Mouse (Mus musculus) neural tube, embryonic 15.5 days (tissue): Measurements from ENCODE around the gene Odf3l1. TPM values are rescaled to one million over a fixed set of nuclear protein-coding genes. Genes with fewer than 3 reads are reported as not detected.

Experiments
- ATAC-seq: fragments of 200-750 bp; cut with Nextera tagmentation; 2 replicates; pipeline ENCODE4 v1.8.0; 2017; ENCODE audit warnings: mild to moderate bottlenecking, moderate TSS enrichment, moderate library complexity; ENCODE audit not compliant: low FRiP score
- H3K27ac ChIP-seq: fragments of 300-500 bp; sonication (generic); replicated peaks from 2 replicates; pipeline ENCODE4 v1.5.1; 2015; ENCODE audit warnings: mild to moderate bottlenecking, inconsistent platforms
- H3K27me3 ChIP-seq: fragments of 300-500 bp; sonication (generic); replicated peaks from 2 replicates; pipeline ENCODE4 v1.6.1; 2015; ENCODE audit warnings: inconsistent platforms
- H3K36me3 ChIP-seq: fragments of 300-500 bp; sonication (generic); 2 replicates; pipeline ENCODE4 v1.6.1; 2015; ENCODE audit warnings: inconsistent platforms
- H3K4me1 ChIP-seq: fragments of 300-500 bp; sonication (generic); 2 replicates; pipeline ENCODE4 v1.6.1; 2015; ENCODE audit warnings: inconsistent platforms
- H3K4me2 ChIP-seq: fragments of 300-500 bp; sonication (generic); 2 replicates; pipeline ENCODE4 v1.6.1; 2015; ENCODE audit warnings: inconsistent platforms, mild to moderate bottlenecking, moderate library complexity
- H3K4me3 ChIP-seq: fragments of 300-500 bp; sonication (generic); replicated peaks from 2 replicates; pipeline ENCODE4 v1.5.1; 2015; ENCODE audit warnings: mild to moderate bottlenecking, inconsistent platforms
- H3K9ac ChIP-seq: fragments of 300-500 bp; sonication (generic); replicated peaks from 2 replicates; pipeline ENCODE4 v1.6.1; 2015; ENCODE audit warnings: mild to moderate bottlenecking, inconsistent platforms
- H3K9me3 ChIP-seq: fragments of 300-500 bp; sonication (generic); replicated peaks from 2 replicates; pipeline ENCODE4 v1.6.1; 2016; ENCODE audit warnings: inconsistent platforms
- WGBS: fragments of 180-500 bp; shearing (Covaris S2); methylation state at CpG from one replicate; pipeline ENCODE4 v1.1.7; 2015; ENCODE audit warnings: mixed read lengths; 5-methylcytosine and 5-hydroxymethylcytosine counted together
- polyA plus RNA-seq: library from polyadenylated mRNA; unstranded; fragments of >200 nt; fragmentation: Nextera tagmentation; extraction: Ambion mirVana; gene quantifications from 2 replicates; pipeline ENCODE4 v1.2.1, GENCODE M21; 2015

Odf3l1 gene
- polyA plus RNA-seq, 1 experiment from 2014 or later, result 0.28 TPM

- WGBS, result 95% methylated on average over 1 of the region's 1 CpGs
- no peaks in the 10 kb centered on the region for H3K9me3 ChIP-seq
- no peak for ATAC-seq
- H3K4me1 ChIP-seq, result no peaks in the 10 kb centered on the region
- H3K4me3 ChIP-seq, result no peak overlapping the region
- no peak overlapping the region for H3K27ac ChIP-seq
- H3K36me3 ChIP-seq, result no peaks in the 10 kb centered on the region
- no peak overlapping the region for H3K9ac ChIP-seq
- H3K27me3 ChIP-seq, result no peaks in the 10 kb centered on the region
- no peak overlapping the region for H3K4me2 ChIP-seq
Observed at GRCm38 (mm10) chr9:56810916-56811315, 53.6 kb downstream of the Odf3l1 start.

- no peaks in the 10 kb centered on the region for H3K9me3 ChIP-seq
- no peak overlapping the region for H3K9ac ChIP-seq
- 95% methylated on average over 6 of the region's 6 CpGs for WGBS
- no peak overlapping the region for H3K4me3 ChIP-seq
- no peak overlapping the region for H3K27ac ChIP-seq
- no peak for ATAC-seq
- no peaks in the 10 kb centered on the region for H3K27me3 ChIP-seq
- H3K4me1 ChIP-seq, result no peaks in the 10 kb centered on the region
- no peak overlapping the region for H3K4me2 ChIP-seq
- H3K36me3 ChIP-seq, result no peaks in the 10 kb centered on the region
Observed at GRCm38 (mm10) chr9:56807990-56808389, 56.5 kb downstream of the Odf3l1 start.

GRCm38 (mm10) chr9:56803146-56803545 is 61.3 kb downstream of the Odf3l1 start:
- Histone ChIP-seq H3K9me3 (no peaks in the 10 kb centered on the region), H3K9ac (no peak overlapping the region), H3K4me1 (no peaks in the 10 kb centered on the region), H3K36me3 (no peaks in the 10 kb centered on the region), H3K27me3 (peaks cover 19% of the 10 kb centered on the region), H3K4me2 (no peak overlapping the region), H3K4me3 (no peak overlapping the region), H3K27ac (no peak overlapping the region)
- 70% methylated on average over 7 of the region's 7 CpGs for WGBS
- ATAC-seq, result no peak

Other genes with a start within 250 kb of the Odf3l1 start
- 67.4 and 72.2 TPM in 2 replicates for gene Lingo1, start 68.2 kb downstream of the Odf3l1 start, polyA plus RNA-seq
- gene Cspg4, start 354 bp upstream of the Odf3l1 start, polyA plus RNA-seq, result 10.5 and 13.1 TPM in 2 replicates
- 2.2 and 3.2 TPM in 2 replicates for gene Snx33, start 63.7 kb upstream of the Odf3l1 start, polyA plus RNA-seq
- 73.7 and 77.5 TPM in 2 replicates for gene Imp3, start 72.8 kb upstream of the Odf3l1 start, polyA plus RNA-seq
- gene Snupn, start 86.2 kb upstream of the Odf3l1 start, polyA plus RNA-seq, result 28.3 and 29.6 TPM in 2 replicates
- gene Ptpn9, start 130.2 kb upstream of the Odf3l1 start, polyA plus RNA-seq, result 23.8 and 24.9 TPM in 2 replicates
- 20.7 and 21.2 TPM in 2 replicates for gene Sin3a, start 207.4 kb upstream of the Odf3l1 start, polyA plus RNA-seq